Mouse (Mus musculus) left cerebral cortex, adult 18-20 months (tissue): ENCODE measurements around the gene Prn. TPM values are rescaled to one million over a fixed set of nuclear protein-coding genes. Genes with fewer than 3 reads are reported as not detected.

Experiments
- DNase-seq, 2 experiments: peaks; one replicate each; pipeline ENCODE4 v3.0.0; 2021 to 2022; ENCODE audit warnings: low spot score in 2 of 2, mixed read lengths in 1 of 2
- long read RNA-seq, 2 experiments: library from polyadenylated mRNA; stranded (forward); transcript quantifications; one replicate each; pipeline ENCODE4 v2.0.0; 2021
- total RNA-seq, 2 experiments: library from RNA; stranded (reverse); gene quantifications; 2 replicates each; pipeline ENCODE4 v1.2.3; 2021

Prn gene
- not detected for total RNA-seq
- long read RNA-seq, experiment 1, partial matches to known transcripts: 0 of 2 reads
- long read RNA-seq, experiment 1, other reads (novel, unspliced or antisense): 2 of 2 reads
- long read RNA-seq, experiment 2, partial matches to known transcripts: 0 of 1 reads
- long read RNA-seq, experiment 2, other reads (novel, unspliced or antisense): 1 of 1 reads

- peak; percentile 90 to 93 for DNase-seq
Measured at GRCm38 (mm10) chr2:131909683-131910572, at the start of gene Prn, which contains the start of gene Prnp. TSS of gene Prn (plus strand) at chr2:131909957. TSS of gene Prnp (plus strand) at chr2:131909928.

GRCm38 (mm10) chr2:131862617-131863275 lies 47.0 kb upstream of the Prn start:
- DNase-seq: no peak

GRCm38 (mm10) chr2:131863472-131863871 lies 46.3 kb upstream of the Prn start:
- DNase-seq: peak in 1 of 2 experiments; percentile 48

GRCm38 (mm10) chr2:131864262-131864796 lies 45.4 kb upstream of the Prn start:
- no peak for DNase-seq

GRCm38 (mm10) chr2:131866676-131867075 lies 43.1 kb upstream of the Prn start:
- DNase-seq: no peak

- no peak for DNase-seq
Measured at GRCm38 (mm10) chr2:131868983-131869382, 40.8 kb upstream of the Prn start.

GRCm38 (mm10) chr2:131873376-131873775 lies 36.4 kb upstream of the Prn start:
- DNase-seq: no peak

- DNase-seq: no peak
Measured at GRCm38 (mm10) chr2:131876551-131877265, 33.0 kb upstream of the Prn start.

GRCm38 (mm10) chr2:131881766-131882165 lies 28.0 kb upstream of the Prn start:
- no peak for DNase-seq

- no peak for DNase-seq
Measured at GRCm38 (mm10) chr2:131883136-131883535, 26.6 kb upstream of the Prn start.

GRCm38 (mm10) chr2:131886503-131887160 lies 23.1 kb upstream of the Prn start:
- no peak for DNase-seq

- DNase-seq: no peak
Measured at GRCm38 (mm10) chr2:131888233-131888632, 21.5 kb upstream of the Prn start.

- no peak for DNase-seq
Measured at GRCm38 (mm10) chr2:131892534-131892933, 17.2 kb upstream of the Prn start.

GRCm38 (mm10) chr2:131895106-131895505 lies 14.7 kb upstream of the Prn start:
- DNase-seq: no peak

- no peak for DNase-seq
Measured at GRCm38 (mm10) chr2:131896011-131896410, 13.7 kb upstream of the Prn start.

GRCm38 (mm10) chr2:131897336-131898109 lies 12.2 kb upstream of the Prn start:
- DNase-seq: no peak

- DNase-seq: no peak
Measured at GRCm38 (mm10) chr2:131902423-131902822, 7.3 kb upstream of the Prn start.

GRCm38 (mm10) chr2:131902867-131903266 lies 6.9 kb upstream of the Prn start:
- peak; percentile 37 to 48 for DNase-seq

- DNase-seq: no peak
Measured at GRCm38 (mm10) chr2:131905025-131905424, 4.7 kb upstream of the Prn start.

- DNase-seq: no peak
Measured at GRCm38 (mm10) chr2:131905776-131906175, 4.0 kb upstream of the Prn start.
